Mouse (Mus musculus): Measurements from ENCODE around the gene BC048671.

Gene BC048671

DNA sequence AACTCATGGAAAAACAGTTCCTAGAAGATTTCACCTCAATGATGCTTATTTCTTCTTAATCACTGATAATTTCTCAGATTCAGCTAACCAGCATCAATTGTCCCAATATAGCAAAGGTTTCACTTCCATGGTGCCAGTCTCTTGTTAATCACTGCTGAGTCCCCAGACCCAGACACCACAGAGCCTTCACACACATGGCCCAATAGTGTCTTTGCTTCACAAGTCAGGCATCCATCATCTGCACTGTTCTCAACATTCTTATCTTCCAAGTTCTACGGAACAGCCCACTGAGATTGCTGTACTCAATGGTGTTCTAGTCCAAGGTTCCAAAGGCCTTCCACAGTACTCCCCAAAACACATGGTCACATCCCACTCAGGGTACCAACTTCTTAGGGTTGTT lies at the start of gene BC048671:
TSS of gene BC048671 (plus strand) at position 301 of the 400 bp plus-strand sequence.
- no peak for DNase-seq (ENCODE audit: low spot score in 2 of 2)

- no peak for DNase-seq (ENCODE audit: low spot score in 2 of 2)
Observed at GRCm38 (mm10) chr6:90288265-90288664, 12.8 kb upstream of the BC048671 start.

GRCm38 (mm10) chr6:90306315-90306975 lies 5.4 kb downstream of the BC048671 start:
- no peak for DNase-seq (ENCODE audit: low spot score in 2 of 2)

DNA sequence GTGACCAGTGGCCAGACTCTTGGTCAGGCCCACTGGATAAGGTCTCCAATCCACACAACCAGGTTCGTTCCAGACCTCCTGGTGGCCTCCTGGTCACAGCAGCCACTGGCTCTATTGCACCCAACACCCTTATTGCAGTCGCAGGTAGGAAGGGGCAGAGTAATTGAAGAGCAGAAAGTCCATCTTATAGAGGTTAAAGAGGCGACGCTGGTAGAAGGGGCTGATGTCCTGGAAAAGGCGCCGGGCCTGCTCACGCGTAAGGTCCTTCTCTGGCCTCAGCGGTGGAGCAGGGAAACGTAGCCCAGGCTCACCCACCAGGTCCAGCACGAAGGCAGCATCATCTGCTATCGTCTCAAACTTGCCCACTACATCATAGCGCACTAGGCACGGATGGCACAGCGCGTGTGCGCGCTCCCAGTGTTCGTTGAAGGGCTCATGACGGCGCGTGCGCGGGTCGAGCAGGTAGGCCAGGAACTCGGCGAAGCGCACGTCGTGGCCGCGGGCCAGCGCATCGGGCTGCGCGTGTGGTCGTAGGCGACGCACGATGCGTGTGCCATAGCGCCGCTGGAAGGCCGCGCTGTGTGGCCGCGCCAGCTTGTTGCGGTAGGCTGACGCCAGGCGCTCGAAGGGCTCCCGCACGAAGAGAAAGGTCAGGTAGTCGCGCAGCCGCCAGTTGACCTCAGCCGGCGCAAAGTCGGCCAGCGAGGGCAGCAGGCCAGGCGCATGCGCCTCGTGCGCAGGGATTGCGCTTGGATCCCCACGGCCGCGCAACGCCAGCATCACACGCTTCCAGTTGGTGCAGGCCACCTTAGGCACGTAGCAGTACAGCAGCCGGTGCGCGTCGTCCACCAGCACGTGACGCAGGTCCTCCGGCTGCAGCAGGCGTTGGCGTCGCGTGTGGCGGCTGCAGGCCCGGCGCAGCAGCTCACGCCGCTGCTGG lies 8.1 kb downstream of the BC048671 start:
- no peak for DNase-seq (ENCODE audit: low spot score in 2 of 2)

- DNase-seq (ENCODE audit: low spot score in 2 of 2) = no peak
Observed at GRCm38 (mm10) chr6:90315961-90316360, 14.9 kb downstream of the BC048671 start.

GRCm38 (mm10) chr6:90317510-90318258 lies 16.7 kb downstream of the BC048671 start:
- no peak for DNase-seq (ENCODE audit: low spot score in 2 of 2)

GRCm38 (mm10) chr6:90319019-90319418 lies 18.0 kb downstream of the BC048671 start:
- DNase-seq (ENCODE audit: low spot score in 2 of 2) = no peak

DNA sequence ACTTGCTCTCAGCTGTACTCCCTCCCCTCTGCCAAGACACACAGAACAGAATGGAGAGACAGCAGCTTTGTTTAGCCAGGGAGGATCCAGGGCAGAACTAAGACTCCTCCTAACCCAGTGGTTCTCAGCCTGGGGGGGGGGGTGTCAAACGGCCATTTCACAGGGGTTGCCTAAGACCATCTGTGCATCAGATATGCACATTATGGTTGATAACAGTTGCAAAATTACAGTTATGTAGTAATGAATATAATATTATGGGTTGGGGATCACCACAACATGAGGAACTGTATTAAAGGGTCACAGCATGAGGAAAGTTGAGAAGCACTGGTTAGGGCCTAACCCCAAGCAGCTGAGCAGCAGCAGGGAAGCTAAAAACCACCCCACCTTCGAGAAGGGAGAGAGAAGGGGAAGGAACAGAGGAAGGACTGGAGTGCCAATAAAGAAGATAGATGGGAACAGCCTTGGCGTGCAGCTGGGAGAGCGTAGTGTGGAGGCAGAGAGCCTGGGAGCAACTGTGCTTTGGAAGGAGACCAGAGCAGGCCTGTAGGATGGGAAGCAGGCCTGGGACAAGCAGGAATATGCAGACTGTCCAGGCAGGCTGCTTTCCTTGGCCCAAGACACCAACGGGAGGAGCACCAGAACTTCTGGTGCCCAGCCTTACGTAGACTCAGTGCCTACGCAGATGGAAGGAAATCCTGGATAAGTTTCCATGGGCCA lies 18.6 kb downstream of the BC048671 start:
- DNase-seq (ENCODE audit: low spot score in 2 of 2) = no peak

GRCm38 (mm10) chr6:90320429-90320828 lies 19.4 kb downstream of the BC048671 start:
- DNase-seq (ENCODE audit: low spot score in 2 of 2) = no peak

GRCm38 (mm10) chr6:90321811-90322210 lies 20.8 kb downstream of the BC048671 start:
- no peak for DNase-seq (ENCODE audit: low spot score in 2 of 2)

DNA sequence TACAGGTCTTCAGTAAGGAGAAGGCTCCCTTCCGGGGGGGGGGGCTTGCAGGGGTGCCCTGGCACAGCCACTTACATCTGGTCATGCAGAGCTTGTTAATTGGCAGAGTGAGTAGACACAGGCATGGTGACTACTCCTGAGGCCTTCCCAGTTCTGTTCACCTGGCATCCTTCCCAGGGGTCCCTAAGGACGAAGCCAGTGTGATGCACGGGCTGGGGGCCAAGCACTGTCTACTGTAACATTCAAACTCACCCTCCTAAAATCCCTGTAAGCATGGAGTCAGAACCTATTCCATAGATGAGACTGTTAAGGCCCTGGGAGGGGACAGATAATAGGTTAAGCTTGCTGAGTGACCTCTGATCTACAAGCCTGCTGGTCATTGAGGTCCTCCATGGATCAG lies 23.0 kb downstream of the BC048671 start:
- no peak for DNase-seq (ENCODE audit: low spot score in 2 of 2)

- no peak for DNase-seq (ENCODE audit: low spot score in 2 of 2)
Observed at GRCm38 (mm10) chr6:90324463-90324862, 23.4 kb downstream of the BC048671 start.

DNA sequence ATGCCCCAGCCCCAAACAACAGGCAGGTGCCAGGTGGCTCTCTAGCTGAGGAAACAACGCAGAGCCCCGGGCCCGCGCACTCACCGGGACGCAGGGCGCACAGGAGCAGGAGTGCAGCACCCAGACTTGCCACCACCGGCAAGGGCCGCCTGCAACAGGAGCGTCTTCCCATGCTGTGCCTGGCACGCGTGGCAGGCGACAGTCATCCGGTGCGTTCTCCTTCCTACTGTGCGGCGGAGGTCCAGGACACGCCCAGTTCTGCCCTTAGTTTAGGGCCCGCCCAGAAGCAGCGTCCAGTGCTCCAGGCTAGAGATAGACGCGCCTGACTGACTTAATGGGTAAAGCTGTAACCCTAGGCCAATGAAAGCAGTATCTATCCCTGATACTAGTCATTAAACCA lies 24.0 kb downstream of the BC048671 start, which contains the start of gene Chst13:
TSS of gene Chst13 (minus strand) at position 195 of the 400 bp plus-strand sequence.
- DNase-seq (ENCODE audit: low spot score in 2 of 2) = no peak

GRCm38 (mm10) chr6:90327670-90328069 lies 26.7 kb downstream of the BC048671 start:
- DNase-seq (ENCODE audit: low spot score in 2 of 2) = peak in 1 of 2 experiments; percentile 22

DNA sequence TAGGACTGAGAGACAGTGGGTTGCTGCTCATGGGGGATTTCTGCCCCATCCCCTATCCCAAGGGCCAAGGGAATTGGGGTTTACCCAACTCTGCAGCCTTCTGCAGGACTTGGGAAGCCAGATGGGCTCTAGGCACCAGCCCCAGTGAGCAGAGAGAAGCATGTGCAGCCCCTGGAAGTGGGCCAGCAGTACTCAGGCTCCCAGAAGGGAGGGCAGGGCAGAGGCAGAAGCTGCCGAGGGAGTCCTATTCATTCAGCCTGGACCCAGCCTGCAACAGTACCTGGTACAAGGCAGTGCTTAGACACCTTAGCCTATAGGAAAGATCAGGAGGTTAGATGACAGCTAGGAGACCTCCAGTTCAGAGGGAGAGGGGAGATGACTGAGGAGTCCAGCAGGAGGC lies 28.9 kb downstream of the BC048671 start:
- peak; percentile 35 to 51 for DNase-seq (ENCODE audit: low spot score in 2 of 2)

GRCm38 (mm10) chr6:90332561-90333425 lies 31.8 kb downstream of the BC048671 start, which contains the start of gene Uroc1:
TSS of gene Uroc1 (plus strand) at chr6:90333284.
- no peak for DNase-seq (ENCODE audit: low spot score in 2 of 2)

- DNase-seq (ENCODE audit: low spot score in 2 of 2) = no peak
Observed at GRCm38 (mm10) chr6:90334244-90334643, 33.2 kb downstream of the BC048671 start.

DNA sequence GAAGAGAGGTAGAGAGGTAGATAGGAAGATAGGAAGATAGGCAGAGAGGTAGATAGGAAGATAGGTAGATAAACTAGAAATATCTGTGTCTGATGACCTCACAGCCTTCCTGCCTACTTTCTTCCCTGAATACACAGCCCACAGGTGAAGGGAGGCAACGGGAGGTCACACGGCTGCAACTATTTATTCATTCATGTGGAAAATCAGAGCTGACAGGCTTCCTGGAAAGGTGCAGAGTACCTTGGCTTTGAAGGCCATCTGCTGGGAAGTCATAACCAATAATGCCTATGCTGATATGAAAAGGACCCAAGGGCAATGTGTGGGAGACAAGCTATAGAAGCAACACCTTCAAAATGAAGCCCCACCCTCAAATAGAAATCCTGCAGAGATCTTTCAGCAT lies 41.3 kb downstream of the BC048671 start:
- no peak for DNase-seq (ENCODE audit: low spot score in 2 of 2)

DNA sequence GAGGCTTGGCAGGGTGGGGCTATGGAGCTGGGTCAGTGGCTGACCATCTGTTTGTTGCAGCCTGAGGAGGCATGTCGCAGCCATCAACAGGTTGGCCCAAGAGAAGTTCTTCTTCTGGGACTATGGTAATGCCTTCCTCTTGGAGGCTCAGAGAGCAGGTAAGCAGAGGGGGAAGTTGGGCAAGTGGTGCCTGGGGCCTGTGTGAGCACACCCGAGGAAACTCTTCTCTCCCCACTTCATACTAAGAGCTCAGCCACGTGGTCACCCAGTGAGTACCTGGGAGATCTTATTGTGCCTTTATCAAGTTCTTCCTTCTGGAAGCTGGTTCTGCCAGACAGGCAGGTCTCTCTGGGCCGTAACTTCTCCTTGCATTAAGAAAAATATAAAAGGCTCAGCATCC lies 46.2 kb downstream of the BC048671 start:
- no peak for DNase-seq (ENCODE audit: low spot score in 2 of 2)

DNA sequence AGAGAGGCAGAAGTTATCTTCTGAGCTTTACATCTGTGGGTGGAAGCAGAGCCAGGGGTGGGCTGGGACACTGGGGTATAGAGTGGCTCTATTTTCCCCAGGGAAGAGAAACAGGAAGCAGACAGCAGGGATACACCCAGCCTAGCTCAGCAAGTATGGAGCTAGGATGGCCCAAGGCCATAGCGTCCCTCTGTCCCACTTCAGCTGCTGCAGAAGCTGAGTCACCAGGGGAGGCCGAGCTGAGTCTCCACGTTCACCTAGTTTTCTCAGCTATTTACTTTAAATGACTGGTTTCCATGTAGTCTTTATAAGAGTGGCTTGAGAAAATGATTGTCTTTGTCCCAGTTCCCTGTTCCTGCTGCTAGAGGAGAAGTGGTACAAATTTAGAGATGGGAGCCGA lies 47.5 kb downstream of the BC048671 start:
- DNase-seq (ENCODE audit: low spot score in 2 of 2) = no peak
